Mouse (Mus musculus): ENCODE data around the gene F3. TPM values are rescaled to one million over a fixed set of nuclear protein-coding genes. Genes with fewer than 3 reads are reported as not detected.
"Not testable (repeated sequence)": the region's sequence is repeated elsewhere in the genome, so short reads cannot be mapped to it uniquely, and the experiment has no call there.

F3 gene
- polyA plus RNA-seq, 1 experiment, result not detected

DNA sequence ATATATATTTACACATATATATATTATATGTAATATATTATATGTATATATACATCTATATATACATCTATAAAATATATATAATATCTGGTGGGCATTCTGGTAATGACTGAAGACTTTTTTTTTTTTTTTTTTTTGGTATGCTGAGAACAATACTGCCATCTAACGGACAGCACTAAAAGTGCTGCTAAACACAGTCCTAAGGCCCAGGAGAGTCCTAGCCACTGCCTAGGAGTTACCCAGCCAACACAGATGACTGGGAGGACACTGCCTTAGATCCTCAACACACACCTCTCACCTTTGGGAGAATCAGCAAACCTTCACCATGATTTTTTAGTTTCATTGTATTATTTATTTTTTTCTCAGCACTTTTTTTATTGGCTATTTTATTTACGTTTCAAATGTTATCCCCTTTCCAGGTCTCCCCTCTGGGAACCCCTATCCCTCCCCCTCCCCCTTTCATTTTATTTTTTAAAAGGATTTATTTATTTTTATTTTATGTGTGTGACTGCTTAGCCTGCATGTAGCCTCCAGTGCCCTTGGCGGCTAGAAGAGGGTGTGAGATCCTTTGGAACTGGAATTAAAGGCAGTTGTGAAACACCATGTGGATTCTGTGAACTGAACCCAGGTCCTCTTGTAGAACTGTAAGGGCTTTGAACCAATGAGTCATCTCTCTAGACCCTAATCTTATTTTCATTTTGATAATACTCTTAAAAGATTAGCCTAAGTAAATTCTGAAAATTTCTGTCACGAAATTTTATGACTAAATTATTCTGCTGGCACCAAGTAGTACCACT is 38.9 kb downstream of the F3 start:
- Histone ChIP-seq H3K9me3 (no peaks in the 10 kb centered on the region), H3K4me3 (replicated peaks) (no peak overlapping the region), H3K27me3 (replicated peaks) (no peaks in the 10 kb centered on the region), H3K4me1 (0 out of 2 replicates have a peak, but pooled peaks cover 3% of the 10 kb centered on the region), H3K36me3 (replicated peaks; ENCODE audit: low read length) (peaks cover 36% of the 10 kb centered on the region)
- no peak for TF ChIP-seq FLI1 (IDR thresholded peaks at IDR 0.05; ENCODE audit: low read length)
- no peak for TF ChIP-seq GATA1 (IDR thresholded peaks at IDR 0.05; ENCODE audit: borderline replicate concordance, low read length)

DNA sequence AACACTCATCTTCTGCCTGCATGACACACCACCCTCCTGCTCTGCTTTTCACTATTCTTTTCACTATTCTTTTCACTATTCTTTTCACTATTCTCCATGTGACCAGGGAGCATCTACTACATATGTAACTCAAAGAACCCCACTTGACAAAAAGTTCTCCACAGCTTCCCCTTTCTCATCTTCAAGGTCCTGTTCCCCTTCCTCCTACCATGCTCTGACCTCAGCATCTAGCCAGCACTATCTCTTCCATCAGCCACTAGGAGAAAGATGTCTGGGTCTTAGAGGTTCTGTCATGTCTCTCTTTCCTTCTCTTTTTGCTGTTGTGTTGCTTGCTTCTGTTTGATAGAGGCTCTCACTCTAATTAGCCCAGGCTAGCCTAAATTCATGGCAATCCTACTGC is 42.7 kb downstream of the F3 start:
- TF ChIP-seq GATA1 (IDR thresholded peaks at IDR 0.05; ENCODE audit: borderline replicate concordance, low read length) (no peak), FLI1 (IDR thresholded peaks at IDR 0.05; ENCODE audit: low read length) (no peak)
- 0 out of 2 replicates have a peak, but pooled peaks cover 3% of the 10 kb centered on the region for H3K4me1 ChIP-seq
- H3K36me3 ChIP-seq (replicated peaks; ENCODE audit: low read length), result peaks cover 47% of the 10 kb centered on the region
- no peaks in the 10 kb centered on the region for H3K27me3 ChIP-seq (replicated peaks)
- no peak overlapping the region for H3K4me3 ChIP-seq (replicated peaks)
- H3K9me3 ChIP-seq, result no peaks in the 10 kb centered on the region

DNA sequence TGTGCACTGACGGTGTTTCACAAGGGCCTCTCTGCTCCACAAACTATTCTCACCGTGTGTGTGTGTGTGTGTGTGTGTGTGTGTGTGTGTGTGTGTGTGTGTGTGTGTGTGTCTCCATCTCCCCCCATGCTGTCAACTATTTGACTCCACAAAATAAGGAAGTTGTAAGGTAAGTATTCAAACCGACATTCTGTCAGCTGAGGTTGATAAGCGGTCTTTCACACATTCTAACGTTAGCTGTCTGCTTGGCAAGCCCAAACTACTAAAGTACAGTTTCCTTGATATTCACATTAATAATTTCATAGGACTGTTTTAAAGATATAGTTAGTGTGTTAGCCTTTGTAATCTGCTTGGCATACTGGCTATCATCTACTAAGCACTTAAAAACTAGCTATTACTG is 43.5 kb downstream of the F3 start:
- H3K27me3 ChIP-seq (replicated peaks), result no peaks in the 10 kb centered on the region
- H3K4me3 ChIP-seq (replicated peaks), result no peak overlapping the region
- TF ChIP-seq GATA1 (IDR thresholded peaks at IDR 0.05; ENCODE audit: borderline replicate concordance, low read length), result no peak
- no peak for TF ChIP-seq FLI1 (IDR thresholded peaks at IDR 0.05; ENCODE audit: low read length)
- H3K4me1 ChIP-seq, result 0 out of 2 replicates have a peak, but pooled peaks cover 3% of the 10 kb centered on the region
- H3K9me3 ChIP-seq, result no peaks in the 10 kb centered on the region
- H3K36me3 ChIP-seq (replicated peaks; ENCODE audit: low read length), result peaks cover 48% of the 10 kb centered on the region

DNA sequence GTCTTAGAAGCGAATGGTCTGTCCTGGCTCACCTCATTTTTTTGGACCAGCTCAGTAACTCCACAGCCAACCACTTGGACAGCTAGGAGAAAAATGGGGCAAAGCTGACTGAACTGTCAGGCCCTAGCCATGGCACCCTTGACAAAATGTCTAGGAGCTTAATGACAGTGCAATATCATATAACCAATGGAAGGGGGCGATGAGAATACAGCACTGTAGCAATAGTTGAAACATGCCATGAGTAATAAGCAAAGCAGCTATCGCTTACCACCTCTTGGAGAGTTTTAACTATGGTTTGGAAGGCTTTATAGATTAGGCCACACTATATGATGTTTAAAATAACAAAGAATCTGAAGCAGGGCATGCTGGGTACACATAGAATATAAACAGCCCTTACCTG is 45.4 kb downstream of the F3 start:
- Histone ChIP-seq H3K27me3 (replicated peaks) (no peaks in the 10 kb centered on the region), H3K4me3 (replicated peaks) (no peak overlapping the region), H3K36me3 (replicated peaks; ENCODE audit: low read length) (peaks cover 49% of the 10 kb centered on the region), H3K4me1 (0 out of 2 replicates have a peak, but pooled peaks cover 3% of the 10 kb centered on the region), H3K9me3 (no peaks in the 10 kb centered on the region)
- TF ChIP-seq GATA1 (IDR thresholded peaks at IDR 0.05; ENCODE audit: borderline replicate concordance, low read length) (no peak), FLI1 (IDR thresholded peaks at IDR 0.05; ENCODE audit: low read length) (no peak)

DNA sequence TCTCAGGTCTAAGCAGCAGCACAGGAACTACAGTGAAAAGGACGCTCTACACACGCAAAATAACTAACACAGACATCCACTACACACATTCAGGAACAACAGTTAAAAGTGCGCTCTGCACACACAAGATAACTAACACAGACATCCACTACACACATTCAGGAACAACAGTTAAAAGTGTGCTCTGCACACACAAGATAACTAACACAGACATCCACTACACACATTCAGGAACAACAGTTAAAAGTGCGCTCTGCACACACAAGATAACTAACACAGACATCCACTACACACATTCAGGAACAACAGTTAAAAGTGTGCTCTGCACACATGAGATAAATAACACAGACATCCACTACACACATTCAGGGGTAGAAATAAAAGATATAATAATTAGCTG is 50.0 kb downstream of the F3 start:
- not testable (repeated sequence) for H3K27me3 ChIP-seq (replicated peaks); H3K4me3 ChIP-seq (replicated peaks); H3K4me1 ChIP-seq; H3K9me3 ChIP-seq
- H3K36me3 ChIP-seq (replicated peaks; ENCODE audit: low read length), result peaks cover 20% of the 10 kb centered on the region

DNA sequence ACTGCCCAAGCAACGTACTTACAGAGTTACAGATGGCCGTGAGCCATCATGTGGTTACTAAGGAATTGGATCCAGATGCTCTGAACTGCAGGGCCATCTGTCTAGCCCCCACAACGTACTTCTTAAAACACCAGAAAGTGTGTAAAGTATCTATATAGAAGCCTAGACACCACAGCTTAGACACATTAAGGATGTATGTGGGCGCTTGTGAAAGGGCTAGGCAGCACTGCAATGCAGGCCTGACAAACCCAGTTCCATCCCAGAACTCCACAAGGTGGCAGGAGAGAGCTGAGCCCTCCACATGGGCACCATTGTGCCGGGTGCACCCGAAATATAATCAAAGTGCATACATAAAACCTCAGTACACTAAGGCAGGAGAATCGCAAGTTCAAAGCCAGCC is 54.6 kb downstream of the F3 start:
- Histone ChIP-seq H3K36me3 (replicated peaks; ENCODE audit: low read length) (peaks cover 7% of the 10 kb centered on the region), H3K4me1 (no peaks in the 10 kb centered on the region), H3K4me3 (replicated peaks) (no peak overlapping the region), H3K9me3 (no peaks in the 10 kb centered on the region), H3K27me3 (replicated peaks) (no peaks in the 10 kb centered on the region)
- no peak for TF ChIP-seq FLI1 (IDR thresholded peaks at IDR 0.05; ENCODE audit: low read length)
- no peak for TF ChIP-seq GATA1 (IDR thresholded peaks at IDR 0.05; ENCODE audit: borderline replicate concordance, low read length)

DNA sequence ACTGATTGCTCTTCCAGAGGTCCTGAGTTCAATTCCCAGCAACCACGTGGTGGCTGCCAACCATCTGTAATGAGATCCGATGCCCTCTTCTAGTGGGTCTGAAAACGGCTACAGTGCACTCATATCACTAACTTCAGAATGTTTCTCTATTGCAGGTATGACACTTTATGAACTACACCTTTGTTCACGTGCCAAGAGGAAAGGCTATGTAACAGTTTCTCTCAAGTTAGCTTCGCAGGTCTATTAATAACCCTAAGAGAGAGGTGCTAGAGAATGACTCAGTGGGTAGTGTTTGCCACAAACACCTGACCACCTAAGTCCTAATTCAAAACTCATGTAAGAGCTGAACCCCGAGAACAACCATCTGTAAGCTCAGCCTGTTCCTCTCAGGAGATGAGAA is 59.7 kb downstream of the F3 start:
- TF ChIP-seq FLI1 (IDR thresholded peaks at IDR 0.05; ENCODE audit: low read length) (no peak), GATA1 (IDR thresholded peaks at IDR 0.05; ENCODE audit: borderline replicate concordance, low read length) (no peak)
- Histone ChIP-seq H3K4me3 (replicated peaks) (no peak overlapping the region), H3K27me3 (replicated peaks) (no peaks in the 10 kb centered on the region), H3K9me3 (no peaks in the 10 kb centered on the region), H3K4me1 (no peaks in the 10 kb centered on the region), H3K36me3 (replicated peaks; ENCODE audit: low read length) (no peaks in the 10 kb centered on the region)

Other genes starting within 250 kb of the F3 start
- gene Slc44a3, start 191.1 kb upstream of the F3 start, polyA plus RNA-seq (2012; ENCODE audit: insufficient read depth, low replicate concordance), result not detected in 2 replicates
- not detected in 2 replicates for gene 4930432M17Rik, start 52.8 kb upstream of the F3 start, polyA plus RNA-seq (2012; ENCODE audit: insufficient read depth, low replicate concordance)
- gene Abcd3, start 91.8 kb downstream of the F3 start, polyA plus RNA-seq (2012; ENCODE audit: insufficient read depth, low replicate concordance), result 3.2 and 5.6 TPM in 2 replicates
- 2.1 TPM in 1 of 2 replicates, not detected in the other for gene Arhgap29, start 229.0 kb downstream of the F3 start, polyA plus RNA-seq (2012; ENCODE audit: insufficient read depth, low replicate concordance)